Mouse (Mus musculus) liver, embryonic 14.5 days (tissue): ENCODE results near the gene Ccdc91.

Experiments used
- CTCF ChIP-seq: IDR thresholded peaks from 2 replicates; pipeline ENCODE4 v1.5.1; 2016; ENCODE audit warnings: antibody characterized with exemption, low read depth, control low read depth
- EP300 ChIP-seq: IDR thresholded peaks from 2 replicates; pipeline ENCODE4 v1.6.1; 2016; ENCODE audit warnings: antibody characterized with exemption, low read depth

- no peak for TF ChIP-seq CTCF
- no peak for TF ChIP-seq EP300
Observed at GRCm38 (mm10) chr6:147661841-147662240, 186.2 kb downstream of the Ccdc91 start.
